Mouse (Mus musculus): ENCODE data around the gene Cdkn2d. TPM values are rescaled to one million over a fixed set of nuclear protein-coding genes. Genes with fewer than 3 reads are reported as not detected.
"Not testable (repeated sequence)": the region's sequence is repeated elsewhere in the genome, so short reads cannot be mapped to it uniquely, and the experiment has no call there.

Gene Cdkn2d
- total RNA-seq, 2 experiments from 2014 or later, result 151 to 305 TPM

GRCm38 (mm10) chr9:21283591-21283990 lies 7.6 kb downstream of the Cdkn2d start:
- no peak for ATAC-seq (replicated peaks; ENCODE audit: low FRiP score, poor library complexity, severe bottlenecking)

- ATAC-seq (replicated peaks; ENCODE audit: low FRiP score, poor library complexity, severe bottlenecking), result no peak
Observed at GRCm38 (mm10) chr9:21277776-21278175, 13.4 kb downstream of the Cdkn2d start.

GRCm38 (mm10) chr9:21276307-21276706 lies 14.9 kb downstream of the Cdkn2d start:
- no peak for ATAC-seq (replicated peaks; ENCODE audit: low FRiP score, poor library complexity, severe bottlenecking)

- ATAC-seq (replicated peaks; ENCODE audit: low FRiP score, poor library complexity, severe bottlenecking), result 0 out of 2 replicates have a peak, but pooled peaks have one; percentile 13
Observed at GRCm38 (mm10) chr9:21275727-21276126, 15.5 kb downstream of the Cdkn2d start.

GRCm38 (mm10) chr9:21275013-21275710 lies 16.0 kb downstream of the Cdkn2d start:
- ATAC-seq (replicated peaks; ENCODE audit: low FRiP score, poor library complexity, severe bottlenecking), result no peak

GRCm38 (mm10) chr9:21274336-21274735 lies 16.9 kb downstream of the Cdkn2d start:
- ATAC-seq (replicated peaks; ENCODE audit: low FRiP score, poor library complexity, severe bottlenecking), result no peak

GRCm38 (mm10) chr9:21273520-21274228 lies 17.5 kb downstream of the Cdkn2d start:
- no peak for ATAC-seq (replicated peaks; ENCODE audit: low FRiP score, poor library complexity, severe bottlenecking)

- no peak for ATAC-seq (replicated peaks; ENCODE audit: low FRiP score, poor library complexity, severe bottlenecking)
Observed at GRCm38 (mm10) chr9:21273094-21273493, 18.1 kb downstream of the Cdkn2d start.

- ATAC-seq (replicated peaks; ENCODE audit: low FRiP score, poor library complexity, severe bottlenecking), result no peak
Observed at GRCm38 (mm10) chr9:21272391-21272790, 18.8 kb downstream of the Cdkn2d start.

- not testable (repeated sequence) for ATAC-seq (replicated peaks; ENCODE audit: low FRiP score, poor library complexity, severe bottlenecking)
Observed at GRCm38 (mm10) chr9:21269590-21269989, 21.6 kb downstream of the Cdkn2d start.

GRCm38 (mm10) chr9:21268305-21268704 lies 22.9 kb downstream of the Cdkn2d start:
- no peak for ATAC-seq (replicated peaks; ENCODE audit: low FRiP score, poor library complexity, severe bottlenecking)

- no peak for ATAC-seq (replicated peaks; ENCODE audit: low FRiP score, poor library complexity, severe bottlenecking)
Observed at GRCm38 (mm10) chr9:21266889-21267288, 24.3 kb downstream of the Cdkn2d start.

- peak; percentile 30; the same call in 1 of the 2 replicates for ATAC-seq (replicated peaks; ENCODE audit: low FRiP score, poor library complexity, severe bottlenecking)
Observed at GRCm38 (mm10) chr9:21265611-21266010, 25.6 kb downstream of the Cdkn2d start.

- ATAC-seq (replicated peaks; ENCODE audit: low FRiP score, poor library complexity, severe bottlenecking), result peak; percentile 84
Observed at GRCm38 (mm10) chr9:21265000-21265561, 26.1 kb downstream of the Cdkn2d start, which contains the start of gene Atg4d. Atg4d (plus strand) TSS chr9:21265293.

GRCm38 (mm10) chr9:21264272-21264999 lies 26.8 kb downstream of the Cdkn2d start:
- peak; percentile 73 for ATAC-seq (replicated peaks; ENCODE audit: low FRiP score, poor library complexity, severe bottlenecking)

- ATAC-seq (replicated peaks; ENCODE audit: low FRiP score, poor library complexity, severe bottlenecking), result no peak
Observed at GRCm38 (mm10) chr9:21261831-21262230, 29.4 kb downstream of the Cdkn2d start.

- ATAC-seq (replicated peaks; ENCODE audit: low FRiP score, poor library complexity, severe bottlenecking), result no peak
Observed at GRCm38 (mm10) chr9:21260491-21261040, 30.6 kb downstream of the Cdkn2d start.

- not testable (repeated sequence) for ATAC-seq (replicated peaks; ENCODE audit: low FRiP score, poor library complexity, severe bottlenecking)
Observed at GRCm38 (mm10) chr9:21256349-21256748, 34.9 kb downstream of the Cdkn2d start.

- ATAC-seq (replicated peaks; ENCODE audit: low FRiP score, poor library complexity, severe bottlenecking), result no peak
Observed at GRCm38 (mm10) chr9:21254690-21255089, 36.5 kb downstream of the Cdkn2d start.
